Mouse (Mus musculus): ENCODE measurements around the gene Itga10.

- TF ChIP-seq POLR2A (IDR thresholded peaks at IDR 0.05; ENCODE audit: low read depth, low read length) (no peak), CTCF (IDR thresholded peaks at IDR 0.05; ENCODE audit: extremely low read depth, insufficient read depth, insufficient read length, insufficient replicate concordance) (no peak)
Observed at GRCm38 (mm10) chr3:96598156-96599068, 47.0 kb upstream of the Itga10 start.
